Mouse (Mus musculus): Measurements from ENCODE around the gene Tacc2.

Tacc2 gene

GRCm38 (mm10) chr7:130773914-130774630 is 196.8 kb downstream of the Tacc2 start, which contains the start of gene Btbd16:
Gene Btbd16 (plus strand): TSS chr7:130774069.
- no peak for DNase-seq (ENCODE audit: low spot score)

GRCm38 (mm10) chr7:130780866-130781419 is 203.7 kb downstream of the Tacc2 start:
- DNase-seq (ENCODE audit: low spot score): no peak

- no peak for DNase-seq (ENCODE audit: low spot score)
Measured at GRCm38 (mm10) chr7:130782501-130783050, 205.3 kb downstream of the Tacc2 start.

GRCm38 (mm10) chr7:130785923-130786575 is 208.8 kb downstream of the Tacc2 start:
- DNase-seq (ENCODE audit: low spot score): no peak

- DNase-seq (ENCODE audit: low spot score): no peak
Measured at GRCm38 (mm10) chr7:130786708-130787107, 209.5 kb downstream of the Tacc2 start.

- no peak for DNase-seq (ENCODE audit: low spot score)
Measured at GRCm38 (mm10) chr7:130787537-130787936, 210.3 kb downstream of the Tacc2 start.

- DNase-seq (ENCODE audit: low spot score): no peak
Measured at GRCm38 (mm10) chr7:130788950-130789349, 211.7 kb downstream of the Tacc2 start.

- no peak for DNase-seq (ENCODE audit: low spot score)
Measured at GRCm38 (mm10) chr7:130789456-130789855, 212.2 kb downstream of the Tacc2 start.

GRCm38 (mm10) chr7:130793671-130794070 is 216.4 kb downstream of the Tacc2 start:
- DNase-seq (ENCODE audit: low spot score): no peak

- DNase-seq (ENCODE audit: low spot score): no peak
Measured at GRCm38 (mm10) chr7:130796786-130797185, 219.5 kb downstream of the Tacc2 start.

GRCm38 (mm10) chr7:130797524-130797923 is 220.3 kb downstream of the Tacc2 start:
- DNase-seq (ENCODE audit: low spot score): no peak

- no peak for DNase-seq (ENCODE audit: low spot score)
Measured at GRCm38 (mm10) chr7:130799418-130799817, 222.2 kb downstream of the Tacc2 start.

- no peak for DNase-seq (ENCODE audit: low spot score)
Measured at GRCm38 (mm10) chr7:130800681-130801080, 223.4 kb downstream of the Tacc2 start.

- DNase-seq (ENCODE audit: low spot score): no peak
Measured at GRCm38 (mm10) chr7:130801811-130802210, 224.6 kb downstream of the Tacc2 start.

GRCm38 (mm10) chr7:130803251-130803825 is 226.1 kb downstream of the Tacc2 start:
- DNase-seq (ENCODE audit: low spot score): no peak

GRCm38 (mm10) chr7:130804991-130805390 is 227.8 kb downstream of the Tacc2 start:
- DNase-seq (ENCODE audit: low spot score): no peak

- no peak for DNase-seq (ENCODE audit: low spot score)
Measured at GRCm38 (mm10) chr7:130807749-130808148, 230.5 kb downstream of the Tacc2 start.

GRCm38 (mm10) chr7:130808694-130809093 is 231.5 kb downstream of the Tacc2 start:
- DNase-seq (ENCODE audit: low spot score): no peak

- no peak for DNase-seq (ENCODE audit: low spot score)
Measured at GRCm38 (mm10) chr7:130810238-130810637, 233.0 kb downstream of the Tacc2 start.

GRCm38 (mm10) chr7:130812407-130812806 is 235.2 kb downstream of the Tacc2 start:
- no peak for DNase-seq (ENCODE audit: low spot score)
